Mouse (Mus musculus) heart, postnatal 4 days (tissue): ENCODE results near the gene Gbp7. TPM values are rescaled to one million over a fixed set of nuclear protein-coding genes. Genes with fewer than 3 reads are reported as not detected.
"Not testable (repeated sequence)": the region's sequence is repeated elsewhere in the genome, so short reads cannot be mapped to it uniquely, and the experiment has no call there.

Experiments used
- DNase-seq: peaks from one replicate; pipeline ENCODE4 v3.0.0; 2021
- total RNA-seq, 2 experiments: library from RNA; stranded (reverse); gene quantifications; 2 replicates each; pipeline ENCODE4 v1.2.3; 2021

Gbp7 gene
- 1 to 10 TPM; 5.3 to 5.6 TPM for total RNA-seq

DNA sequence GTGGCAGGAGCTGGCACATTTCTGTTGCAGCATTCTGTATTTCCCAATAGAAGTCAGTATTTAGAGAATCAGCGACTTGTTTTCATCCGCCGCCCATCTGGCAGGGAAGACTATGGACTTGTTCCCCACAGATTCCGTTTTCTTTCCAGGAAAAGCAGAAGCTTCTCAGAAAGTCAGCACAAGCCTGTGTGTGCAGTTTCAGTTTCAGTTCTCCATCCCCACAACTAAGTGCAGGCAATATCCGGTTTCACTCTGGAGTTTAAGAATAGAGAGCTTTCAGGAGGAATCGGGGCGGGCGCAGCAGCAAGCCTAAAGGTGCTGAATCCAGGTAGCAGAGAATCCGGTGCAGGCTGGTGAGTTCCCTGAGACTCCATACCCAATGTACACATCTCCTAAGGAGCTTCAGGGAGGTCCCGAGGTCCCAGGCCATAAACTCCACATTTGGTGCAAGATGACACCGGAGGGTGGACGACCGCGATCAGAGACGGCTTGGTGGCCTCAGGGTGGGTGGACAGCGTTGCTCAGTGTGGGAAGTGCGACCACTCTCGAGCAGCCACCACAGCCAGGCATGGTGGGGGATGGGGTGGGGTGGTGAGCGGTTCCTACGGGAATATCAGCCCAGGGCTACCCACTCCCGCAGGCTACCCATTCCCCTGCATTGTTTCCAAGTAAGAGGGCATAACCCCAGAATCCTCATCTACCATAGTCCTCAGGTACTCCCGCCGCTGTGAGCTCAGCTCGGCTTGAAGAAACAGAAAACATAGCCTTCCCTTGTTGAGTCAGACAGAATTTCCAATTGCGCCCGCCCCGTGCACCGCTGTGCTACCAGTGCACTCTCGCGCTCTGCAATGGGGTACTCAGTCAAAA lies at the start of gene Gbp7:
Gene Gbp7 (plus strand): TSS at position 256 of the 867 bp plus-strand sequence.
- peak; percentile 31 for DNase-seq

DNA sequence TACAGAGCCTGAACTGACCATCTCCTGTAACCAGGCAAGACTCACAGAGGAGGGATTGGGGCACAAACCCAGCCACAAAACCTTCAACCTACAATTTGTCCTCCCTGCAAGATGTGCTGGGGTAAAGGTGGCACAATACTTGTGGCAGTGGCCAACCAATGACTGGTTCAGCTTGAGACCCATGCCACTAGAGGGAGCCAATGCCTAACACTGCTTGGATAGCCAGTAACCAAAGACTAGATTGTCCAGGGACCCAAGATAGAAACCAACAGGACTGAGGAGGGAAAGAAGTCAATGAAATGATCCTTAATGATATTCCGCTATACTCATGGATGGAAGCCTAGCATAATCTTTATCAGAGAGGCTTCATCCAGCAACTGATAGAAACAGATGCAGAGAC lies 39.7 kb upstream of the Gbp7 start:
- DNase-seq = peak; percentile 81

DNA sequence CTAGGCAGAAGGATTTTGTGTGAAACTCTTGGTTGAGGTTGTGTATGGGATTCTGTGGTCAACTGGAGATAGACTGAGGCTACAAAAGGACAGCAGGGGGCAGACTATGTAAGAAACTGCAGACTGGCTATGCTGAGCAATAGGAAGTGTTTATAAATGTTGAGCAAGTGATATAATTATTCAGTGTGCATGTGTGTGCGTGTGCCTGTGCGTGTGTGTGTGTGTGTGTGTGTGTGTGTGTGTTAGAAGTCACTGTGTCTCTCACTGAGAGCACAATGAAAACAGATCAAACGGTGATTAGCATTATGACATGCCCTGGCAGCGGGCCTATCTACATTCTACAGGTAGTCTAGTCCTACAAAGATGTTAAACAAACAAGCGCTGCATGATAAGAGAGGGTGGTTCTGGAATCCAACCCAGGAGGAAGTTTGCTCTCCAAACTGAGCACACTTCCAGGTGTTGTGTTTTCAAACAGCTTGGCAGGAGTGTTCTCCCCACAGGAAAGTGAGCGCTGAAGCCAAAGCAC lies 36.5 kb upstream of the Gbp7 start, which contains the start of gene Gbp5:
Gene Gbp5 (plus strand): TSS at position 443 of the 526 bp plus-strand sequence.
- DNase-seq = peak; percentile 74

DNA sequence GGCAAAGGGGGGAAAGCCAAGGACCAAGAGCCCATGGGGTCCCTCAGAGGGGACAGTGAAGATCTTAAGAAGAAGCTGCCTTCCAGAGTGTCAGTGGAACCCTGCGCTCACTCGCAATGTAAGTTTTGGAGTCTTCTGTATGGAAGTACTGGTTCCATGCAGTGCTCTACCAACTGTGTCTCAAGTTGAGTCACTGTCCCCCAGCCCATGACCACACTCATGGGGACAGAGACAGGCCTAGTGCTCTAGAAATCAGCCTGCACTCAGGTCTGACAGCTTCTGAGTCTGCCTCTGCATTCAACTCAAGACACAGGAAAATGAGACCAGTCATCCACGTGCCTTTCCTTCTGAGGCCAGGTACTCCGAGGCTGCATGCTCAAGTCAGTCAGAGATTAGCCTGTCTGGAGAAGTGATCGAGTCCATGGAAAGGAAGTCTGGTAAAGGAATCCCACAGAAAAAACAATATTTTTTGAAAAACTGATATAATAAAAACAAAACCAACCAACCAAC lies 34.9 kb upstream of the Gbp7 start:
- DNase-seq = no peak

DNA sequence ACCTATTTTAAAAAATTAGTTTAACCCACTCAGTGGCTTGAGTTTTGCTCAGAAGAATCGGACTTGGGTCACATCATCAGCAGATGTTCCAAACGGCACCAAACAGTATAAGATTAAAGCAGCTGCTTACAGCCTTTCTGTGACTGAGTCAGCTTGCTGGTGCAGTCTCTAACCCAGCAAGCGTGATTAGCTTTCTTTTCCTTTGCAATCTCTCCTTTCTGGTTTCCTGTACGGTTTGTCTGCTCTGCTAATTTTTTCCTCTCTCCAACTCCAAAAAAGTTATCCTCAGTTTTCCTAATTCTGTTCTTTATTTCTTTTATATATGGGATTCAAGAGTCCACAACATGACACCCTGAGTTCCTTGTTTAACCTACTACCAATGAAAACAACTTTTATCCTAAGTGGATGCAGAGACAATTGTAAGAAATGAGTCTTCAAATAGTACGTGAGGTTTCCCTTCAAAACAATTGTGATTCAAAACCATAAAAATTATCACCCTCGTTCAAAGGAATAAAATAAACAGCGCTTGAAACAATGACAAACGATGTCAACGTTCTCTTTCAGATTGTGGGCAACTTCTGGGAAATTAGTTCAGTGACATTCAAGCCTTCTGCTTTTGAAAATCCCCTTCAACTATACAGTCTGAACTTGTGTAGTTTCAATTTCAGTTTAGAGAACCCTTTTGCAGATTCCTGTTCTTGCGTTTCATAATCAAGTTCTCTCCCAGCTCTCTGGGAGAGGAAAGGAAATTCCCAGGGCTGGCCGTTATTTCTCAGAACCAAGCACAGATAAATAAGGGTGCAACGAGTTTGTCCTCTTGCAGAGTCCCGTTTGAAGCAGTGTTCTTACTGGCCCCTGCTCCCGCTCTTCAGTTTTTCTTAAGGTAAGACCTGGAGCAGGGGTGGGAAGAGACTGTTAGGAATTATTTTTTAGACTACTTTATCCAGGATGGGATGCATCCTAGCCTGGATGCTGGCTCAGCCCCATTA lies 33.7 kb upstream of the Gbp7 start:
- no peak for DNase-seq

DNA sequence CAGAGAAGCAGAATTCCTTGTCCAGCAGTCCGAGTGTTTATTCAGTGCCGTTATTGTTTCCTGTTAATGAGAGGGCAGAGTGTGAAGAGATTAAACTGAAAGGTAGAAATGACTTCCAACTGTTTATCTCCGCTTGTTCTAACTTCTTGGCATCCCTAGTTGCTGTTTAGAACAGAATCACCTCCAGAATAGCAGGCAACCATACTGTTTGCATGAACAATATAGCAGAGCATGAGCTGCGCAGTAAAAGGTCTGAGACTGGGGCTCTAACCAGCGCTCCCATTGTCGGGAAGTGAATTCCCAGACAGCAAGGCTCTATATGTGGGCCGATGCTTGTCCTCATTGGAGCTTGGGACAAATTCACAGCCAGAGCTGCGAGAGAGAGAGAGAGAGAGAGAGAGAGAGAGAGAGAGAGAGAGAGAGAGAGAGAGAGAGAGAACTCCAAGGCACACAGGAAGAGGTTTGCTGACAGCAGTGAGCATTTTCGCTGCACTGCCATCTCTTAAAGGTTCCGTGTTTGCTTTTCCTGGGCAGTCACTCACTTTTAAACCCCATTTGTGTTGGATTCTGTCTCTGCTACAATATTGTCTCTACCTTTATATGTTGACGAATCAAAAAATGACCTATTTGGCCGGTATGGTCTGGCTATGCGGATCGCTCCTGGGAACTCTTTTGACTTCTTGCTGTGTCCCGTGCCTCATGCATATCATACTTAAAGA lies 32.9 kb upstream of the Gbp7 start:
- DNase-seq = no peak

DNA sequence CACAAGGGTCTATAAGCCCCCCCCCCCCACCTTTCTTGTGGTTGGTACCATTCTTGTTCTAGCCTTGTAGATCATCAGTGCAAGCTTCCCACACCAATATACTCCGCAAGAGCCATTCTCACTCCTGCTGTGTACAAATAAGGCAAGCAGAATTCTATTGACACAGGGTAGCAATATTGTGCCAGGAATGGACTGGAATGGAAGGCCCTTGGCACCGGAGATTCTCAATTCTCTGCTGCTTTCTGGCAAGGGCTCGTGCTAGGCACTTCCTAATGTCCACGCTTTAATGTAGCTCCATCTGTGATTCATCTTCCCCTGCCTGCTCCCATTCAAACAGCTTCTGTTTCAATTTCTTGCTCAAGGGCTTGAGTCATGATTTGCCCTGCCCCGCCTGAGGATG lies 31.2 kb upstream of the Gbp7 start:
- no peak for DNase-seq

DNA sequence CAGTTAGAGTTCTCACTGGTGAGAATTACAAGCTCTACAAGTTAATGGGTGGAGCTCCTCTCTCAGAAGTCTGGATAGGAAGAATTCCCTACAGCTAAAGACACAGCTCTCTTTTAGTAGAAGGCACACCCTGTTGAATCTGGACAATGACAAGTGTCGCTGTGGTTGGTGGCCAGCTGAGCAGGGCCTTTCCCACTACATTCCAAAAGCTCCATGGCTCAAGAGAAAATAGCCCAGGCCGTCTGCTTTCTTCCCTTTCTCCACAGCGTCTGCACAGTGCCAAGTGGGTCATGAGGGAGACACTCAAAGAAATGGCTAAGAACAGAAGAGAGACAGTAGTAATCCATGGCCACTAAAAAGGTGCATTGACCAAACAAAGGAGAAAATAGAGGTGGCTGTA lies 2.0 kb upstream of the Gbp7 start:
- no peak for DNase-seq

DNA sequence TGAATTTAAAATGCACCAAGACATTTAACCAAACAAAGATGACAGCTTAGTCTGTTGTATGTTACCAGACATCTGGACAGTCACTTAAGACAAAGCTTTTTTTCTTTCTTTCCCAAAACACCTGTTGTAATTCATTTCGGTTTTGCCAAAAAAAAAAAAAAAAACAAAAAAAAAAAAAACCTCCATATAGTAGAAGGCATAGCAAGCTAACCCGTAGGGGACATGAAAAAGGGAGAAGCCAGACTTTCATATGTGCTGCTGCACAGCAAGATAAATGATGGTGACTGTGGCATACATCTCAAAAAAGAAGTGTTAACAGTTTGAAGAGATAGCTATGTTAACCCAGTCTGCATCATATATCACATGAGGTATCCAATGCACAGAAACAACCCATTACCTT lies 545 bp upstream of the Gbp7 start:
- no peak for DNase-seq

DNA sequence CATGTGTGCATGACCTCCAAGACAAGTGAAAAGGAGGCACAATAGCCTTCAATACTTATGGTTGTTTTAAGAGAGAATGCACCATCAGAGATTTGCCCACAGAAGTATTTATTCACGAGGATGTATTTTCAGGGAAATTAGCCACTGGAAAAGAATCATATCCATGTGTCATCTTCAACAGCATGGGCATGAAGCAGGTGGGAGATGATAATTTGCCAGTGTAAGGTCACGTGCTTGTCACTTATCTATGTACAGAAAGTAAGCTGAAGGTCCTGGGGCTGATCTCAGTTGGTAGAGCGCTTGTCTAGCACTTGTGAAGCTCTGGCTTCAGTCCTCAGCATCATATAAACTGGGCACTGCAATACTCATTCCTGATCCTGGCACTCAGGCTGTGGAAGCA lies 1.5 kb downstream of the Gbp7 start:
- DNase-seq = no peak

DNA sequence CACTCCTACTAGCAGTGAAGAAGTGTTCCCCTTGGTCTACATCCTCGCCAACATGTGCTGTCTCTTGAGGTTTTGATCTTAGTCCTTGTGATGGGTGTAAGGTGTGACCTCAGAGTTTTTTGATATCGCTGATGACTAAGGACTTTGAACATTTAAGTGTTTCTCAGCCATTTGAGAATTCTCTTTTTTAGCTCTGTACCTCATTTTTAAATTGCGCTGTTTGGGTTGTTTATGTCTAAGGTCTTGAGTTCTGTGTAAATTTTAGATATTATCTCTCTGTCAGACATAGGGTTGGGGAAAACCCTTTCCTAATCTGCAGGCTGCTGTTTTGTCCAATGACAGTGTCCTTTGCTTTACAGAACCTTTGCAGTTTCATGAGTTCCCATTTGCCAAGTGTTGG lies 3.0 kb downstream of the Gbp7 start:
- no peak for DNase-seq

DNA sequence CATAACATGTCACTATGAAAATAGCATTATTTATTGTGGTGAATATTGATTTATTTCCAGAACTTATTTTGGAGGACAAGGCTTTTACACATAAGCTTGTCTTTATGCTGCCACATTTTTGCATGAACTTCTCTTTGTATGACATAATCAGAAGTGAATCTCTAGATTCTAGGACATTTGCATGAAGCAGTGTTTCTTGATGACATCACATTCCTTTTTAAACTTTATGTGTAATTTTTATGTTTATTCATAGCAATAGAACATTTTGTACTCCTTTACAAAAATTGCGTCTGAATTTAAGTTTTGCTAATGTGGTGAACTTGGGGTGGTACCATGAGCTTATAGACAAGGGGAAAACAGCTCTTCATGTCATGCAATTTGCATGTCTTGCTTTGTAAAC lies 5.5 kb downstream of the Gbp7 start:
- no peak for DNase-seq

DNA sequence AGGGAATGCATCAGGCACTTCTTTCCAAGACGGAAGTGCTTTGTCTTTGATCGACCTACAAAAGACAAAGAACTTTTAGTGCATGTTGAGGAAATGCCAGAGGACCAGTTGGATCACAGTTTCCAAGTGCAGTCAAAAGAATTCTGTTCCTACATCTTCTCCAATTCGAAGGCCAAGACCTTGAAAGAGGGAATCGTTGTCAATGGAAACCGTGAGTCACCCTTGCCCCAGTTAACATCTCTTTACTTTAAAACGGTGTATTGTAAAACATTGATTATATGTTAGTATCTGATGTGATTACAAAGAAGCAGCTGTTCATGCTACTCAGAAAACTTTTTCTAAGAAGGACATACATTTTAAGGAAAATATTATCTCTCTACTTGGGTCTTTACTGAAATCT lies 11.2 kb downstream of the Gbp7 start:
- DNase-seq = no peak

DNA sequence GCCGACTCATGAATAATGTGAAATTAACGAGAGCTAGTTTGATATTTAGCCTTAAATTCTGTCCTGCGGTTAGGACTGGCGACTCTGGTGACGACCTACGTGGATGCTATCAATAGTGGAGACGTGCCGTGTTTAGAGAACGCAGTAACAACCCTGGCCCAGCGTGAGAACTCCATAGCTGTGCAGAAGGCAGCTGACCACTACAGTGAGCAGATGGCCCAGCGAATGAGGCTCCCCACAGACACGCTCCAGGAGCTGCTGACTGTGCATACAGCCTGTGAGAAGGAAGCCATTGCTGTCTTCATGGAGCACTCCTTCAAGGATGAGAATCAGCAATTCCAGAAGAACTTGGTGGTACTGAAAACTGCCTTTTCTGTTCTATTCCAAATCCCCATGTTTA lies 12.6 kb downstream of the Gbp7 start:
- DNase-seq = not testable (repeated sequence)

DNA sequence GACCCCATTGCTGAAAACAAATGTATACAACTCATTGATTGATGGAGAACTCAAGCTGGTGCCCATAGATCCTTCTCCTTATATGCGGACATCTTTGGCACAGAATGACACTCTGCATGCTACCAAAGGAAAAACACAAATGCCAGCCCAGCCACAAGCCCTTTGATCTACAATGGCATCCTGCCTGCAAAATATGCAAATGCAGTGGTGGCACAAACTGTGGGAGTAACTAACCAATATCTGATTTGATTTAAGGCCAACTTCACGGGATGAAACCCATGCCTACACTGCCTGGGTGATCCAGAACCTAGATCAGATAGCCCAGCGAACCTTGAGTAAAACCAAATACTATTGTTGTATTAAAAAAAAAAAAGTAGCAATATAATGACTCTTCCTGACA lies 16.5 kb downstream of the Gbp7 start:
- no peak for DNase-seq

DNA sequence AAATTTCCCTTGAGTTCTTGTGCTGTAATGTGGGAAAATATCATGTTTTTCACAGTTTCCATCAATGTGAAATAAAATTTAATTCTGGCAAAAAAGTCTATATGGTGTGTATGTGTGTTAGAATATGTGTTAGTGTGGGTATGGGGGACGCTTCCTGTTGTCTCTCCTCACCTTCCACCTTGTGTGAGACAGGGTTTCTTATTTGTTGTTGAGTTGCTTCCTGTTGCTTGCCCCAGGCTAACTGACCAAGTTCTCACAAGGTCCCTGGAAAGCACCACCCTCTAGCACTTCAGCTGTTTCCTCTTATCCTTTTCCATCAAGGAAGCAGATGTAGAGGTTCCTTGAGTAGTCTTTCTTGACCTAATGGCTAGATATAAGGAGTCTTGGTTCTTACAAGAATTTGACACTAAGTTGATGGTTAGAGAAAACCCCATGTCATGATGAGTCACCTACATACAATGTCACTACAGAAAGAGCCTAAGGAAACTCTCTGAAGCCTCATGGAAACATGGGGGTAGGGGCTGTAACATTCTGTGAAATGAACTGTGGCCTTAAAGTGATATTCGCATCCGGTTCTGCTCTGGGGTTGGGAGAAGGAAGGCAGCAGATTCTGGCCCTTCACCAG lies 20.0 kb downstream of the Gbp7 start:
- no peak for DNase-seq

DNA sequence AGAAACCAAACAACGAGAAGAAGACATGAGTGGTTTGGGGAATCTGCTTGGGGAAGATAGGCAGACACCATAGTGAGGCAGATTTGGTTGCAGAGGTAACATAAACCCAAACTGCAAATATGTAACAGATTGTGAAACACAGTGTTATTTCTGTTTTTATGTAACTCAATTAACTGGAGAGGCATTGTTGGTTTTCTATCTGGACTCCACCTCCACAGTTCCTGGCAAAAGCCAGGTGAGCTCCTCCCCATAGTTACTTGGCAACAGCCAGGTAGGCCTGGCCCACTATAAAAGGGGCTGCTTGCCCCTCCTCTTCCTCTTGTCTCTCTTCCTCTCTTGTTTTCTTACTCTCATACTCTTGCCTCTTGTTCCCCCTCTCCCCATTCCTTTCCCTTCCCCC lies 24.5 kb downstream of the Gbp7 start:
- no peak for DNase-seq

DNA sequence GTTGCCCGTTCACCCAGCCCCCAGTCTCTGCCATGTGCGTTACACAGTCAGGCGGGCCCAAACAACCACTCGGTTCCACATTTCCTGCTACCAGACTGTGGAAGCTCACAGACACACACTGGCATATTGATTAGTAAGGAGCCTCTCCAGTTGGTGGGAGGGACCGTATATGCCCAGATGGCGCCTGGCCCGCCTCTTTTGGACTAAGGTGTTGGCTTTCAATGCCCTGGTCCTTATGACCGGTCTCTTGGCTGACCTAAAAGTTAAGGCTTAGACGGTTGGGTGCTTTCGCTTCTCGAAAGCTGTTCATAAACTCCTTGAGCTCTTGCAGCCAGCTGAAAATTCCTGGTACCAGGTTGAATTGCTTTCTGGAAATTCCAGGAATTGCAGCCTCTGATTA lies 25.5 kb downstream of the Gbp7 start:
- DNase-seq = no peak

DNA sequence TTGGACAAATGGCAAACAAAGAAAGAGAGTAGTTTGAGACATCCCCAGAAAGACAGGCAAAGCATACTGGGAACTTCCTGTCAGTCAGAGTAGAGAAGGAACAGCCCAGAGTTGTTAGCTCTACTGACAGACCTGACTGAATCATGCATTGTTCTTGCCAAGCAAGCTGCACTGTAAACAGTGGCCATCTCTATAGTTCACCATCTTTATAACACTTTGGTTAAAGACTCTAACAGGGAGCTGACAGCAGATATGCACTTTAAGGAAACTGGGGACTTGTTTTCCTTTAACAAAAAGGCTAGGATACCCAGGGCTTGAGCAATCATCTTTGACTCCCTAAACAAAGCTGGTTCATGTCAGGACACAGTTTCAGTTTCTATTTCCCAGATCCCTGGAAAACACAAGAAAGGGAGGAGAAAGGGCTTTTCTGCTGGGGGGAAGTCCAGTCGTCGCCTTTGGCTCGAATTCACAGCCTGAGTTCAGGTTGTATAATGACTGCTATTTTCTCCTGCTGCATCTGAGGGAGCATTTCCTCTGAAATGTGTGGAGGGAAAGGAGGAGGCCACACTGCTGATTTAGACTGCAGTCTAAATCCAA lies 29.6 kb downstream of the Gbp7 start, which contains the start of gene Gbp3:
Gene Gbp3 (plus strand): TSS at position 395 of the 597 bp plus-strand sequence.
- peak; percentile 22 for DNase-seq

DNA sequence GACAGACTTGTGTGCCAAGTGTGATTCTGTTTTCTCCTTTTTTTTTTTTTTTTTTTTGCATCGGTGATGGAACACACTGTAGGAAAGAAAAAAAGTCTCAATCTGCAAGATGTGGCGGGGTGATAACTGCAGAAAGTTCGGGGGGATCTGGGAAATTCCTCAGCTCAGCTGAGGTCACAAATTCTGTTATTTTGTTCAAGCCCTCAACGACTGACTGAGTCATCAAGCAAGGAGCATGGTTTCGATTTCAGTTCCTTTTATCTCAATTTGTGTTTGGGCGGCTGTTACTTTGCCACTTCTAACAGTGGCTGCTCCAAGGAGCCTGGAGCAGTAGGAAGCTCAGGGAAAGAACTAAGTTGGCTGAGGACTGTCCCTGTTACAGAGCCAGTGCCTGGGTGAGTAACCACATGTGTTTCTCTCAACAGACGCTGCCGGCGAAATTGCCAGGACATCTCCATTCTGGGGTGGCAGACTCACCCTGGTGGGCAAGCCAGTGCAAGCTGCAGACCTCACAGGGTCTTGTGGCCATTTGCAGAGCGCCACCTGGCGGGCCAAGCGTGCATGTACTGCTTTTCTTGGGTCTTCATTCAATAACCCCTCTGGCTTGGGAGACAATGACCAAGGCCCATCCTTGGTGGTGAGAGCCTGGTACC lies 30.3 kb downstream of the Gbp7 start:
- DNase-seq = peak; percentile 90
